Mouse (Mus musculus): Measurements from ENCODE around the gene Gm7544.
"Not testable (repeated sequence)": the region's sequence is repeated elsewhere in the genome, so short reads cannot be mapped to it uniquely, and the experiment has no call there.

Gm7544 gene

GRCm38 (mm10) chr1:82924650-82925049 lies 31.2 kb downstream of the Gm7544 start, which contains the start of gene A030014E15Rik:
Gene A030014E15Rik, plus strand, starts transcription at chr1:82924917.
- DNase-seq (ENCODE audit: low spot score in 2 of 2): no peak

DNA sequence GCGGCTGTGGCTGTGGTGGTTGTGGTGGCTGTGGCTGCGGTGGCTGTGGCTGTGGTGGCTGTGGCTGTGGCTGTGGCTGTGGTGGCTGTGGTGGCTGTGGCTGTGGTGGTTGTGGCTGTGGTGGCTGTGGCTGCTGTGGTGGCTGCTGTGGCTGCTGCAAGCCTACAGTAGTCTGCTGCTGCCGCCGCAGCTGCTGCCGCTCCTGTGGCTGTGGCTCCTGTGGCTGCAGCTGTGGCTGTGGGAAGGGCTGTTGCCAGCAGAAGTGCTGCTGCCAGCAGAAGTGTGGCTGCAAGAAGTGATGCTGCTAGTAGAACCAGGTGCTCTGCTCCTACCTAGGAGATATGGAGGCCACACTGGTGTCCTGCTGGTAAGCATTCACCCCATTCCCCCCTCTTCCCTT lies 42.4 kb downstream of the Gm7544 start:
- DNase-seq (ENCODE audit: low spot score in 2 of 2): not testable (repeated sequence)

- DNase-seq (ENCODE audit: low spot score in 2 of 2): no peak
Observed at GRCm38 (mm10) chr1:82913025-82913424, 42.8 kb downstream of the Gm7544 start, which contains the start of gene A030005L19Rik. Gene A030005L19Rik, plus strand, starts transcription at chr1:82913325.

DNA sequence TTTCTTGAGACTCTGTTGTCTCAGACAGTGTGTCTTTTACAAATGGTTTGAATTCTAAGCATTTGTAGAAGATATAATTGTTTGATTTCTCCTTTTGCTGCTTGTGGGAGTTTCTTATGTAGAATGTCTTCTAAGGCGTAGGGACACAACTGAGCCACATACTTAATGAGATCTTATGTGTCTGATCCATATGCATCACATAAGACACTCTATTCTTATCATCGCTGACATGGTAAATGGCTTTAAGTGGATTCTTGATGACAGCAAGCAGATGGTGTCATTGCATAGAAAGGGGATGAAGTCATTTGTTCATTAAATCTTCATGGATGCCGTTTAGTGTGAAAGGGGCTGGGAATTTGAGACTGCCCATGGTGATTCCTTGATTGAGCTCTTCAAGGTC lies 49.9 kb downstream of the Gm7544 start:
- no peak for DNase-seq (ENCODE audit: low spot score in 2 of 2)
